Mouse (Mus musculus): ENCODE results near the gene Tfpt.
"Not testable (repeated sequence)": the region's sequence is repeated elsewhere in the genome, so short reads cannot be mapped to it uniquely, and the experiment has no call there.

Tfpt gene

DNA sequence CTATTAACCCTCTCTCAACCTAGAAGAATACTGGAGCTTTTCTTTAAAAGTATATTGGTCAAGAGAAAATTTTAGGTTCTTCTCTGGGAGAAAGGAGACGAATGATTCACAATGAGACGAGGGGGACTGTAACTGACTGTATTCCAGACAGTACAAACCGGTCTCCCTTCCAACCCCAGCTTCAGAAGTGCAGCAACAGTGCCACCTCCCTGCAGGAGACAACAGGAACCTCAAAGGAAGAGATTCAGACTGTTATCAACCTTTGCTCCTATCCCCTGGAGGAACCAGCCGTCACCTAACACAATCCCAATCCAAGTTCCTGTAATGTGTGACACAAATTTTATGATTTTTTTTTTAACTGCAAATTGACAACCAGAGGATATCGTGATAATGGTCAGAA, 55.5 kb downstream of the Tfpt start:
- DNase-seq (ENCODE audit: low spot score) = no peak

DNA sequence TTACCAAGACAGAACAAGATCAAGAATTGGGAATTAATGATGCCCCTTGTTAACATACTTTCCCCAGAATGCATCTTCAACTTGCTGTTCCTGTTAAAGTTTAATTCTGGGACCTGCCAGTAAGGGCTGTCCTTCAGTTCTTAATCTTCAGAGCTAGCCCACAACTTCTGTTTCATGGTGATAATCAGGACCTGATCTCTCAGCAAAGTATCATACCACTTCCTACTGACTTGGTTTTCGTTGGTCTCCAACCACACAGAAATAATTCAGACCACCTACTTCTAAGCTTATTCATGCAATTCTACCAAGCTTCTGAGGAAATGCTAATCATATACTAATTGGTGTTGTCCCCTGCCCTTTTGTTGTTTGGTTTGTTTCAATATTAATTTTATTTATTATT, 57.9 kb downstream of the Tfpt start:
- no peak for DNase-seq (ENCODE audit: low spot score)

DNA sequence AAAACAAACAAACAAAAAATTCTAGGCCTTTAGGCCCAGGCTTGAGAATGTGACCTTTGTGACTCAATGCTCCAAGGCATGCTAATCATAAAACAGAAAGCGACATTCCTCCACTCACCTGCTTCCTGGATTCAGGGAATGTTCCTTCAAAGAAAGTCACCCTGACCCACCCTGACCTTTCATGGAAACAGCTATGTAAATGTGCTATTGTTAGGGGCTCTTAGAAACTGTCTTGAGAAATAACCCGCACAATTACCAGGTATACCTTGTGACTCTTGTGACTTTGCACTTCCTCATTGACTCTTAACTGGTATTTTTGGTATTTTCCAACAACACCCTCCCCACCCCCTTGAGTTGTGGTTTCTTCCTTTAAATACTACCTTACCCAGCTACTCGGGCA, 59.1 kb downstream of the Tfpt start:
- DNase-seq (ENCODE audit: low spot score) = not testable (repeated sequence)
